Mouse (Mus musculus): Measurements from ENCODE around the gene Pfas. TPM values are rescaled to one million over a fixed set of nuclear protein-coding genes. Genes with fewer than 3 reads are reported as not detected.

The Pfas gene
- 27.2 and 30.6 TPM in 2 replicates for polyA plus RNA-seq (2012; rRNA removed)

GRCm38 (mm10) chr11:69008182-69009121, at the start of gene Pfas:
TSS of gene Pfas (minus strand) at chr11:69008460.

DNA sequence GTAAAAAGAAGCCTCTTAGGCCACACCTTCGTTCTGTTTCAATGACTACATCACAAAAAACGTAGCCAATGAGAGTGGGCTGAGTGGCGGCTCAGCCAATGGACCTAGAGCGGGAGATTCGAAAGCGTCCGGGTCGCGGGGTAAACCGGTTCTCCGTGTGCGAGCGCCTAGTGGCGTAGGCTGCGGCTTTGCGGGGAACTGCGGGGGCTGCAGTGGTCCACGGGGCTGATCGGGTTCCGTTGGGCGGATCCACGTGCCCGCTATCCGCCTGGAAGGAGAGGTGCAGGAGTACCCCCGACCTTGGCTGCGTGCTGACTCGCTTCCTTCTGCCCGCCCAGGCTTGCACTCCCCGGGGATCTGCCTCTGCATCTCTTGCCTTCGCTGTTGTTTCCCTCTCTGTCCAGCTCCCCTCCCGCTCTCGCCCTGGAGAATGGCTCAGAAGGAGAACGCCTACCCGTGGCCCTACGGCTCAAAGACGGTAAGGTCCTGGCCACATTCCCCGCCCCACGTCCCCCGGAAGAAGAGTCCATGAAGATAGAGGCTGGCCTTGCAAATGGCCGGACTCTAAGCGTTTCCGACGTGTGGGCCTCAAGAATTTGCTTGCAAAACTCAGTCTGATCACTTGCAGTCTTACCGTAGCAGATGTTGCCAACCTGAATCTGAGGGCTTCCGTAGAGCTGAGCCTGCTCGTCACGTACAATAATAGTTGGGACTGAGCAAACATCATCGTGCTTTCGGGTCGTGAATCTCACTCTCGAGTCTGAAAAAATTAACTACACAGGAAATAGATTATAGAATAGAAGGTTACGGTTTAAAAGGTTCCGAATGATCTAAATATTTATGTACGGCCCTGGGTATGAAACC, 37.5 kb upstream of the Pfas start, which contains the start of gene Aurkb:
Aurkb (plus strand) TSS at position 117 of the 864 bp plus-strand sequence.

GRCm38 (mm10) chr11:69015644-69016441, 7.6 kb upstream of the Pfas start, which contains the start of gene Ctc1:
TSS of gene Ctc1 (plus strand) at chr11:69015911.

DNA sequence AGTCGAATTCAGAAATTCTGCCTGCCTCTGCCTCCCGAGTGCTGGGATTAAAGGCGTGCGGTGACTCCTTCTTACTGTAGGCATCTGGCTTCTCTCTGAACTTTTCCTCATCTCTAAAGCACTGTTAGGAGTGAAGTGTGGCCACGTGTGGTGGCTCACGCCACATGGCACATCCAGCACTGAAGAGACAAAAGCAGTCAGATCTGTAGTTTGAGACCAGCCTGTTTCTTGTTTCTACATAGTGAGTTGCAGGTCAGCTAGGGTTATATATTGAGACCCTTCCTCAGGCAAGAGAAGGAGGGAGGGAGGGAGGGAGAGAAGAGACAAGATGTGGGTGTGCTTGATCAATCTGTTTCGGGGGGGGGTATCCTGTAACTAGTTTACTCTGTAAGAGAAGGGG, 33.2 kb downstream of the Pfas start, which contains the start of gene Rangrf:
Rangrf (minus strand) TSS at position 101 of the 400 bp plus-strand sequence.

GRCm38 (mm10) chr11:68967337-68968282, 40.6 kb downstream of the Pfas start, which contains the start of gene Slc25a35:
TSS of gene Slc25a35 (plus strand) at chr11:68968131.

DNA sequence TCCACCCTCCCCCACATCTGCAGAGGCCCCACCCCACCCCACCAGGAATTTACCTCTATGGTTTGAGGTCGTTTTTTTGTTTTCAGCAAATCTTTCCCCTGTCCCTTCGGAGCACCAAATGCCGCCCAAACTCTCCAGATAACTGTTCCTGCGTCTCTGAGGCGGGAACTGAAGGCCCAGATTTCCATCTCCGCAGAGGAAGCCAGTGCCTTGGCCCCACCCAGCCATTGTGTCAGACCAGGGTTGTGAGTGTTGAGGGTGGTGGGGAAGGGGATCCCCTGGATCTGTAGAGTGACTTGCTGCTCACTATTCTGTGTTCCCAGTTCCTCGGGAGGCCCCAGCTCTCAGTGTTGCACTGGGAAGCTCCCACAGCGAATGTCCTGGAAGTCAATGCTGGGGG, 51.0 kb downstream of the Pfas start, which contains the start of gene Arhgef15:
Arhgef15 (minus strand) TSS at position 173 of the 400 bp plus-strand sequence.

Other genes with a start within 250 kb of the Pfas start
- gene Ndel1, start 136.6 kb downstream of the Pfas start, polyA plus RNA-seq (2012; rRNA removed) = 104 and 124 TPM in 2 replicates
- 0.03 and 0.21 TPM in 2 replicates for gene Rnf222, start 119.9 kb downstream of the Pfas start, polyA plus RNA-seq (2012; rRNA removed)
- gene Rpl26, start 106.9 kb downstream of the Pfas start, polyA plus RNA-seq (2012; rRNA removed) = 1,030 and 1,365 TPM in 2 replicates
- gene Odf4, start 81.4 kb downstream of the Pfas start, polyA plus RNA-seq (2012; rRNA removed) = not detected in 2 replicates
- gene Arhgef15, start 51.0 kb downstream of the Pfas start, polyA plus RNA-seq (2012; rRNA removed) = 53.3 and 59.5 TPM in 2 replicates
- gene Slc25a35, start 40.3 kb downstream of the Pfas start, polyA plus RNA-seq (2012; rRNA removed) = 94.0 and 117 TPM in 2 replicates
- gene Rangrf, start 33.3 kb downstream of the Pfas start, polyA plus RNA-seq (2012; rRNA removed) = 31.8 and 49.9 TPM in 2 replicates
- 69.9 and 84.4 TPM in 2 replicates for gene Ctc1, start 7.5 kb upstream of the Pfas start, polyA plus RNA-seq (2012; rRNA removed)
- 35.2 and 55.8 TPM in 2 replicates for gene Aurkb, start 37.2 kb upstream of the Pfas start, polyA plus RNA-seq (2012; rRNA removed)
- gene Borcs6, start 51.3 kb upstream of the Pfas start, polyA plus RNA-seq (2012; rRNA removed) = 26.9 and 29.6 TPM in 2 replicates
- 60.2 and 98.0 TPM in 2 replicates for gene Tmem107, start 62.3 kb upstream of the Pfas start, polyA plus RNA-seq (2012; rRNA removed)
- gene Vamp2, start 80.0 kb upstream of the Pfas start, polyA plus RNA-seq (2012; rRNA removed) = 128 and 221 TPM in 2 replicates
- 25.2 and 31.5 TPM in 2 replicates for gene Per1, start 86.8 kb upstream of the Pfas start, polyA plus RNA-seq (2012; rRNA removed)
- gene Hes7, start 111.9 kb upstream of the Pfas start, polyA plus RNA-seq (2012; rRNA removed) = 0.83 and 1.5 TPM in 2 replicates
- 1.4 TPM in 2 replicates for gene 9130213A22Rik, start 114.1 kb upstream of the Pfas start, polyA plus RNA-seq (2012; rRNA removed)
- 2.8 and 7.0 TPM in 2 replicates for gene Aloxe3, start 117.4 kb upstream of the Pfas start, polyA plus RNA-seq (2012; rRNA removed)
- 0.18 TPM in 1 of 2 replicates, not detected in the other for gene Alox12b, start 148.5 kb upstream of the Pfas start, polyA plus RNA-seq (2012; rRNA removed)
- 0.06 TPM in 1 of 2 replicates, not detected in the other for gene Alox8, start 189.4 kb upstream of the Pfas start, polyA plus RNA-seq (2012; rRNA removed)
- gene Gucy2e, start 228.6 kb upstream of the Pfas start, polyA plus RNA-seq (2012; rRNA removed) = 1.6 and 1.8 TPM in 2 replicates